Mouse (Mus musculus): ENCODE measurements around the gene Aox4. TPM values are rescaled to one million over a fixed set of nuclear protein-coding genes. Genes with fewer than 3 reads are reported as not detected.

Aox4 gene
- polyA plus RNA-seq, 1 experiment from 2014 or later = 0.09 TPM

- 68% methylated on average over 6 of the region's 6 CpGs for WGBS
- no peak overlapping the region for H3K4me3 ChIP-seq (replicated peaks)
- H3K36me3 ChIP-seq = no peaks in the 10 kb centered on the region
- no peak overlapping the region for H3K9ac ChIP-seq (replicated peaks)
- ATAC-seq (ENCODE audit: insufficient number of reproducible peaks, insufficient read depth, low FRiP score, low TSS enrichment, low read depth) = no peak
- no peak overlapping the region for H3K27ac ChIP-seq
- H3K9me3 ChIP-seq = no peaks in the 10 kb centered on the region
- H3K4me2 ChIP-seq = no peak overlapping the region
- no peaks in the 10 kb centered on the region for H3K27me3 ChIP-seq
- H3K4me1 ChIP-seq (replicated peaks) = peaks cover 10% of the 10 kb centered on the region
Measured at GRCm38 (mm10) chr1:58221070-58221469, 10.9 kb downstream of the Aox4 start.

GRCm38 (mm10) chr1:58221879-58222278, 11.7 kb downstream of the Aox4 start:
- H3K4me2 ChIP-seq = no peak overlapping the region
- 82% methylated on average over 5 of the region's 5 CpGs for WGBS

GRCm38 (mm10) chr1:58228086-58228485, 17.9 kb downstream of the Aox4 start:
- 63% methylated on average over 6 of the region's 6 CpGs for WGBS

More at GRCm38 (mm10) chr1:58221879-58222278, 11.7 kb downstream of the Aox4 start:
- Histone ChIP-seq H3K4me1 (replicated peaks) (peaks cover 10% of the 10 kb centered on the region), H3K36me3 (no peaks in the 10 kb centered on the region), H3K27ac (no peak overlapping the region), H3K9me3 (no peaks in the 10 kb centered on the region), H3K4me3 (replicated peaks) (no peak overlapping the region), H3K9ac (replicated peaks) (no peak overlapping the region), H3K27me3 (no peaks in the 10 kb centered on the region)
- ATAC-seq (ENCODE audit: insufficient number of reproducible peaks, insufficient read depth, low FRiP score, low TSS enrichment, low read depth) = no peak

GRCm38 (mm10) chr1:58228916-58229315, 18.7 kb downstream of the Aox4 start:
- H3K9me3 ChIP-seq = no peaks in the 10 kb centered on the region
- no peak overlapping the region for H3K4me3 ChIP-seq (replicated peaks)
- no peak overlapping the region for H3K4me2 ChIP-seq
- no peak for ATAC-seq (ENCODE audit: insufficient number of reproducible peaks, insufficient read depth, low FRiP score, low TSS enrichment, low read depth)
- H3K9ac ChIP-seq (replicated peaks) = no peak overlapping the region
- H3K27ac ChIP-seq = no peak overlapping the region
- H3K27me3 ChIP-seq = no peaks in the 10 kb centered on the region
- no peaks in the 10 kb centered on the region for H3K36me3 ChIP-seq
- 0 out of 2 replicates have a peak, but pooled peaks cover 5% of the 10 kb centered on the region for H3K4me1 ChIP-seq (replicated peaks)

More at GRCm38 (mm10) chr1:58228086-58228485, 17.9 kb downstream of the Aox4 start:
- no peak for ATAC-seq (ENCODE audit: insufficient number of reproducible peaks, insufficient read depth, low FRiP score, low TSS enrichment, low read depth)
- 0 out of 2 replicates have a peak, but pooled peaks cover 5% of the 10 kb centered on the region for H3K4me1 ChIP-seq (replicated peaks)
- H3K36me3 ChIP-seq = no peaks in the 10 kb centered on the region
- H3K9ac ChIP-seq (replicated peaks) = no peak overlapping the region
- H3K9me3 ChIP-seq = no peaks in the 10 kb centered on the region
- H3K4me3 ChIP-seq (replicated peaks) = no peak overlapping the region
- H3K4me2 ChIP-seq = no peak overlapping the region
- no peaks in the 10 kb centered on the region for H3K27me3 ChIP-seq
- H3K27ac ChIP-seq = no peak overlapping the region

- Histone ChIP-seq H3K9ac (replicated peaks) (no peak overlapping the region), H3K9me3 (no peaks in the 10 kb centered on the region), H3K4me1 (replicated peaks) (0 out of 2 replicates have a peak, but pooled peaks cover 5% of the 10 kb centered on the region), H3K4me2 (no peak overlapping the region), H3K27me3 (no peaks in the 10 kb centered on the region), H3K27ac (no peak overlapping the region), H3K4me3 (replicated peaks) (no peak overlapping the region), H3K36me3 (no peaks in the 10 kb centered on the region)
- WGBS = 86% methylated on average over 4 of the region's 4 CpGs
- no peak for ATAC-seq (ENCODE audit: insufficient number of reproducible peaks, insufficient read depth, low FRiP score, low TSS enrichment, low read depth)
Measured at GRCm38 (mm10) chr1:58229774-58230173, 19.6 kb downstream of the Aox4 start.

GRCm38 (mm10) chr1:58230542-58230941, 20.3 kb downstream of the Aox4 start:
- H3K4me2 ChIP-seq = no peak overlapping the region
- no peaks in the 10 kb centered on the region for H3K27me3 ChIP-seq
- no peaks in the 10 kb centered on the region for H3K36me3 ChIP-seq
- 0 out of 2 replicates have a peak, but pooled peaks cover 5% of the 10 kb centered on the region for H3K4me1 ChIP-seq (replicated peaks)
- no peaks in the 10 kb centered on the region for H3K9me3 ChIP-seq
- no peak overlapping the region for H3K4me3 ChIP-seq (replicated peaks)
- 66% methylated on average over 5 of the region's 5 CpGs for WGBS
- no peak overlapping the region for H3K27ac ChIP-seq
- no peak for ATAC-seq (ENCODE audit: insufficient number of reproducible peaks, insufficient read depth, low FRiP score, low TSS enrichment, low read depth)
- H3K9ac ChIP-seq (replicated peaks) = no peak overlapping the region

- Histone ChIP-seq H3K27me3 (no peaks in the 10 kb centered on the region), H3K4me3 (replicated peaks) (no peak overlapping the region), H3K27ac (no peak overlapping the region), H3K36me3 (no peaks in the 10 kb centered on the region), H3K9me3 (no peaks in the 10 kb centered on the region), H3K9ac (replicated peaks) (no peak overlapping the region), H3K4me1 (replicated peaks) (0 out of 2 replicates have a peak, but pooled peaks cover 5% of the 10 kb centered on the region), H3K4me2 (no peak overlapping the region)
- 52% methylated on average over 5 of the region's 5 CpGs for WGBS
- no peak for ATAC-seq (ENCODE audit: insufficient number of reproducible peaks, insufficient read depth, low FRiP score, low TSS enrichment, low read depth)
Measured at GRCm38 (mm10) chr1:58235405-58235804, 25.2 kb downstream of the Aox4 start.

- Histone ChIP-seq H3K27ac (no peak overlapping the region), H3K9ac (replicated peaks) (no peak overlapping the region), H3K4me1 (replicated peaks) (no peaks in the 10 kb centered on the region), H3K9me3 (no peaks in the 10 kb centered on the region), H3K36me3 (no peaks in the 10 kb centered on the region), H3K27me3 (no peaks in the 10 kb centered on the region), H3K4me3 (replicated peaks) (no peak overlapping the region), H3K4me2 (no peak overlapping the region)
- no peak for ATAC-seq (ENCODE audit: insufficient number of reproducible peaks, insufficient read depth, low FRiP score, low TSS enrichment, low read depth)
- WGBS = 76% methylated on average over 4 of the region's 4 CpGs
Measured at GRCm38 (mm10) chr1:58237527-58238299, 27.5 kb downstream of the Aox4 start.

GRCm38 (mm10) chr1:58238440-58238839, 28.2 kb downstream of the Aox4 start:
- H3K4me2 ChIP-seq = no peak overlapping the region
- H3K4me3 ChIP-seq (replicated peaks) = no peak overlapping the region
- H3K9me3 ChIP-seq = no peaks in the 10 kb centered on the region
- H3K27me3 ChIP-seq = no peaks in the 10 kb centered on the region
- 80% methylated on average over 5 of the region's 5 CpGs for whole genome bisulfite sequencing
- H3K4me1 ChIP-seq (replicated peaks) = no peaks in the 10 kb centered on the region
- no peak overlapping the region for H3K27ac ChIP-seq
- no peak for ATAC-seq (ENCODE audit: insufficient number of reproducible peaks, insufficient read depth, low FRiP score, low TSS enrichment, low read depth)
- no peaks in the 10 kb centered on the region for H3K36me3 ChIP-seq
- no peak overlapping the region for H3K9ac ChIP-seq (replicated peaks)

GRCm38 (mm10) chr1:58238961-58239360, 28.8 kb downstream of the Aox4 start:
- Histone ChIP-seq H3K4me3 (replicated peaks) (no peak overlapping the region), H3K4me2 (no peak overlapping the region), H3K4me1 (replicated peaks) (no peaks in the 10 kb centered on the region), H3K27me3 (no peaks in the 10 kb centered on the region), H3K27ac (no peak overlapping the region), H3K9ac (replicated peaks) (no peak overlapping the region), H3K9me3 (no peaks in the 10 kb centered on the region), H3K36me3 (no peaks in the 10 kb centered on the region)
- no peak for ATAC-seq (ENCODE audit: insufficient number of reproducible peaks, insufficient read depth, low FRiP score, low TSS enrichment, low read depth)
- 94% methylated on average over 9 of the region's 9 CpGs for WGBS

- no peaks in the 10 kb centered on the region for H3K4me1 ChIP-seq (replicated peaks)
- no peaks in the 10 kb centered on the region for H3K36me3 ChIP-seq
- no peaks in the 10 kb centered on the region for H3K9me3 ChIP-seq
- WGBS = 74% methylated on average over 6 of the region's 6 CpGs
- no peak overlapping the region for H3K4me2 ChIP-seq
- no peak overlapping the region for H3K9ac ChIP-seq (replicated peaks)
- H3K27ac ChIP-seq = no peak overlapping the region
- no peak overlapping the region for H3K4me3 ChIP-seq (replicated peaks)
- ATAC-seq (ENCODE audit: insufficient number of reproducible peaks, insufficient read depth, low FRiP score, low TSS enrichment, low read depth) = no peak
- no peaks in the 10 kb centered on the region for H3K27me3 ChIP-seq
Measured at GRCm38 (mm10) chr1:58240347-58240746, 30.1 kb downstream of the Aox4 start.

GRCm38 (mm10) chr1:58244487-58244886, 34.3 kb downstream of the Aox4 start:
- WGBS = 78% methylated on average over 3 of the region's 3 CpGs
- H3K4me2 ChIP-seq = no peak overlapping the region
- no peak overlapping the region for H3K27ac ChIP-seq
- no peak for ATAC-seq (ENCODE audit: insufficient number of reproducible peaks, insufficient read depth, low FRiP score, low TSS enrichment, low read depth)
- H3K4me1 ChIP-seq (replicated peaks) = no peaks in the 10 kb centered on the region
- H3K36me3 ChIP-seq = no peaks in the 10 kb centered on the region
- no peak overlapping the region for H3K4me3 ChIP-seq (replicated peaks)
- H3K27me3 ChIP-seq = no peaks in the 10 kb centered on the region
- H3K9me3 ChIP-seq = no peaks in the 10 kb centered on the region
- H3K9ac ChIP-seq (replicated peaks) = no peak overlapping the region

Data from limb, embryonic 12.5 days (tissue).